Mouse (Mus musculus) heart, postnatal 0 days (tissue): Measurements from ENCODE around the gene Map7d3. TPM values are rescaled to one million over a fixed set of nuclear protein-coding genes. Genes with fewer than 3 reads are reported as not detected.

Experiments
- ATAC-seq: fragments of 200-750 bp; cut with Nextera tagmentation; 2 replicates; pipeline ENCODE4 v1.8.0; 2017; ENCODE audit warnings: low read depth, moderate number of reproducible peaks, moderate library complexity; ENCODE audit not compliant: insufficient read depth
- DNase-seq: peaks from one replicate; pipeline ENCODE4 v3.0.0-alpha.2; 2016; ENCODE audit warnings: low spot score
- H3K27ac ChIP-seq: fragments of 300-500 bp; sonication (generic); 2 replicates; pipeline ENCODE4 v1.5.1; 2014; ENCODE audit warnings: low read depth, mild to moderate bottlenecking
- H3K27me3 ChIP-seq: fragments of 300-500 bp; sonication (generic); 2 replicates; pipeline ENCODE4 v1.6.1; 2014; ENCODE audit warnings: low read length, mixed read lengths; ENCODE audit not compliant: control insufficient read depth, insufficient read depth
- H3K36me3 ChIP-seq: fragments of 300-500 bp; sonication (generic); replicated peaks from 2 replicates; pipeline ENCODE4 v1.6.1; 2014; ENCODE audit warnings: low read length, mixed read lengths; ENCODE audit not compliant: control insufficient read depth, insufficient read depth
- H3K4me1 ChIP-seq: fragments of 300-500 bp; sonication (generic); 2 replicates; pipeline ENCODE4 v1.6.1; 2014; ENCODE audit warnings: antibody characterized with exemption; ENCODE audit not compliant: control insufficient read depth, insufficient read depth
- H3K4me2 ChIP-seq: fragments of 300-500 bp; sonication (generic); 2 replicates; pipeline ENCODE4 v1.6.1; 2014; ENCODE audit warnings: low read depth, mild to moderate bottlenecking, low read length, moderate library complexity
- H3K4me3 ChIP-seq: fragments of 300-500 bp; sonication (generic); 2 replicates; pipeline ENCODE4 v1.5.1; 2014; ENCODE audit warnings: low read depth, low read length
- H3K9ac ChIP-seq: fragments of 300-500 bp; sonication (generic); replicated peaks from 2 replicates; pipeline ENCODE4 v1.6.1; 2014; ENCODE audit warnings: low read depth, low read length, mixed read lengths
- H3K9me3 ChIP-seq: fragments of 300-500 bp; sonication (generic); replicated peaks from 2 replicates; pipeline ENCODE4 v1.6.1; 2016; ENCODE audit warnings: low read length; ENCODE audit not compliant: control insufficient read depth
- CTCF ChIP-seq: IDR thresholded peaks from 2 replicates; pipeline ENCODE4 v1.5.1; 2016; ENCODE audit warnings: antibody characterized with exemption, control low read depth, low read depth
- EP300 ChIP-seq: IDR thresholded peaks from 2 replicates; pipeline ENCODE4 v1.6.1; 2016; ENCODE audit warnings: antibody characterized with exemption, low read depth
- WGBS: fragments of 180-500 bp; shearing (Covaris S2); extraction: QIAGEN DNeasy Blood & Tissue Kit; methylation state at CpG from one replicate; pipeline ENCODE4 v1.1.7; 2014; 5-methylcytosine and 5-hydroxymethylcytosine counted together
- polyA plus RNA-seq: library from polyadenylated mRNA; unstranded; fragments of >200 nt; fragmentation: Nextera tagmentation; extraction: Ambion mirVana; gene quantifications from 2 replicates; pipeline ENCODE4 v1.2.1, GENCODE M21; 2015
- total RNA-seq: library from RNA; depleted of rRNA; stranded (reverse); fragments of >200 nt; gene quantifications from 2 replicates; pipeline ENCODE4 v1.2.3, GENCODE M21; 2014; ENCODE audit warnings: low replicate concordance; rRNA removed

Map7d3 gene
- total and polyA plus RNA-seq, 2 experiments from 2014 or later, result 3.0 TPM; not detected in 1

GRCm38 (mm10) chrX:56753317-56754289 is 68.5 kb downstream of the Map7d3 start:
- peaks cover 4% of the 10 kb centered on the region for H3K4me1 ChIP-seq
- no peaks in the 10 kb centered on the region for H3K9me3 ChIP-seq
- no peaks in the 10 kb centered on the region for H3K36me3 ChIP-seq
- 45% methylated on average over 8 of the region's 8 CpGs for WGBS
- no peak overlapping the region for H3K4me3 ChIP-seq
- no peak overlapping the region for H3K4me2 ChIP-seq
- H3K27me3 ChIP-seq, result no peaks in the 10 kb centered on the region
- no peak for DNase-seq
- no peak for ATAC-seq
- no peak overlapping the region for H3K27ac ChIP-seq
- TF ChIP-seq CTCF, result no peak
- TF ChIP-seq EP300, result no peak
- H3K9ac ChIP-seq, result no peak overlapping the region

GRCm38 (mm10) chrX:56752144-56752543 is 70.0 kb downstream of the Map7d3 start:
- no peak for DNase-seq
- WGBS, result 55% methylated on average over 6 of the region's 6 CpGs

GRCm38 (mm10) chrX:56751536-56751935 is 70.6 kb downstream of the Map7d3 start:
- H3K4me3 ChIP-seq, result no peak overlapping the region
- H3K9me3 ChIP-seq, result no peaks in the 10 kb centered on the region
- no peaks in the 10 kb centered on the region for H3K36me3 ChIP-seq
- no peak overlapping the region for H3K9ac ChIP-seq
- no peak overlapping the region for H3K27ac ChIP-seq
- WGBS, result 48% methylated on average over 4 of the region's 4 CpGs
- no peak overlapping the region for H3K4me2 ChIP-seq
- TF ChIP-seq EP300 (no peak), CTCF (peak; percentile 41)
- no peak for ATAC-seq
- DNase-seq, result no peak
- H3K4me1 ChIP-seq, result peaks cover 4% of the 10 kb centered on the region
- no peaks in the 10 kb centered on the region for H3K27me3 ChIP-seq

More at GRCm38 (mm10) chrX:56752144-56752543, 70.0 kb downstream of the Map7d3 start:
- no peaks in the 10 kb centered on the region for H3K36me3 ChIP-seq
- H3K4me2 ChIP-seq, result no peak overlapping the region
- TF ChIP-seq CTCF (no peak), EP300 (no peak)
- no peaks in the 10 kb centered on the region for H3K9me3 ChIP-seq
- H3K4me3 ChIP-seq, result no peak overlapping the region
- no peaks in the 10 kb centered on the region for H3K27me3 ChIP-seq
- no peak overlapping the region for H3K27ac ChIP-seq
- H3K4me1 ChIP-seq, result peaks cover 4% of the 10 kb centered on the region
- no peak for ATAC-seq
- no peak overlapping the region for H3K9ac ChIP-seq

Other genes with a start within 250 kb of the Map7d3 start
- 28.7 and 33.4 TPM in 2 replicates for gene Mmgt1, start 224.3 kb downstream of the Map7d3 start, total RNA-seq
- gene Mmgt1, start 224.3 kb downstream of the Map7d3 start, polyA plus RNA-seq, result 15.3 and 16.2 TPM in 2 replicates
- gene Slc9a6, start 212.6 kb downstream of the Map7d3 start, total RNA-seq, result 10.7 and 15.4 TPM in 2 replicates
- 5.2 and 6.4 TPM in 2 replicates for gene Slc9a6, start 212.6 kb downstream of the Map7d3 start, polyA plus RNA-seq
- gene Fhl1, start 90.5 kb downstream of the Map7d3 start, total RNA-seq, result 260 and 297 TPM in 2 replicates
- 183 and 189 TPM in 2 replicates for gene Fhl1, start 90.5 kb downstream of the Map7d3 start, polyA plus RNA-seq
- not detected in 2 replicates for gene Adgrg4, start 47.8 kb upstream of the Map7d3 start, total RNA-seq
- gene Adgrg4, start 47.8 kb upstream of the Map7d3 start, polyA plus RNA-seq, result not detected in 2 replicates
- gene Brs3, start 220.7 kb upstream of the Map7d3 start, total RNA-seq, result not detected in 2 replicates
- gene Brs3, start 220.7 kb upstream of the Map7d3 start, polyA plus RNA-seq, result not detected in 2 replicates
- 30.4 and 43.7 TPM in 2 replicates for gene Htatsf1, start 231.3 kb upstream of the Map7d3 start, total RNA-seq
- 60.4 and 61.1 TPM in 2 replicates for gene Htatsf1, start 231.3 kb upstream of the Map7d3 start, polyA plus RNA-seq